ENCODE assay signal across 8 mouse cellular contexts in genomic region chr9:61370889-61371754, GRCm38 (mm10). TPM values are rescaled to one million over a fixed set of nuclear protein-coding genes. Genes with fewer than 3 reads are reported as not detected.
DNase-seq lines count a peak whose midpoint lies in the region; ATAC-seq and TF ChIP-seq lines count a peak whose summit lies in the region.

No protein-coding gene starts in this region.

- H3K9ac ChIP-seq in ES-E14 (ENCODE audit: insufficient read depth, low read depth, low read length, poor library complexity, severe bottlenecking), result peak overlapping the region; percentile 86
- peak overlapping the region; percentile 55 for H3K9ac ChIP-seq in forebrain, postnatal 0 days
- peak overlapping the region; percentile 70 for H3K9ac ChIP-seq in lung, embryonic 16.5 days (ENCODE audit: low read length)

- H3K9me3 ChIP-seq in ES-E14 (ENCODE audit: control insufficient read depth, insufficient read depth, low read depth, low read length), result no peaks in the 10 kb centered on the region
- H3K9me3 ChIP-seq in forebrain, postnatal 0 days (ENCODE audit: low read length), result no peaks in the 10 kb centered on the region
- H3K9me3 ChIP-seq in lung, embryonic 16.5 days (ENCODE audit: control insufficient read depth, low read length), result no peaks in the 10 kb centered on the region

- intact Hi-C loops in heart, postnatal 25 days (cut with DNase I), result loop anchor here (5.0 kb wide), 1 partner anchor 526 kb away; no protein-coding TSS in a partner anchor

- peak overlapping the region; percentile 99 for H3K4me2 ChIP-seq in forebrain, postnatal 0 days (ENCODE audit: low read depth)
- H3K4me2 ChIP-seq in lung, embryonic 16.5 days (ENCODE audit: low read depth, low read length), result peak overlapping the region; percentile 90

- peaks cover 5% of the 10 kb centered on the region for H3K36me3 ChIP-seq in ES-E14 (ENCODE audit: control insufficient read depth, insufficient read depth, low read length, poor library complexity, severe bottlenecking)
- H3K36me3 ChIP-seq in forebrain, postnatal 0 days (ENCODE audit: insufficient read depth), result no peaks in the 10 kb centered on the region
- no peaks in the 10 kb centered on the region for H3K36me3 ChIP-seq in lung, embryonic 16.5 days (ENCODE audit: control insufficient read depth, insufficient read depth, low read length)

- 1% methylated on average over 66 of the region's 66 CpGs for WGBS in forebrain, postnatal 0 days
- under 1% methylated on average over 66 of the region's 66 CpGs for WGBS in lung, embryonic 16.5 days

- H3K27ac ChIP-seq in ES-E14 (ENCODE audit: insufficient read depth, low read depth, low read length, poor library complexity, severe bottlenecking), result peak overlapping the region; percentile 31; the same call in 1 of the 2 replicates
- peak overlapping the region; percentile 93 for H3K27ac ChIP-seq in forebrain, postnatal 0 days (ENCODE audit: low read depth, low read length)
- H3K27ac ChIP-seq in lung, embryonic 16.5 days (ENCODE audit: low read length), result peak overlapping the region; percentile 96

- H3K27me3 ChIP-seq in forebrain, postnatal 0 days (ENCODE audit: insufficient read depth, low read length), result peaks cover 14% of the 10 kb centered on the region
- peaks cover 5% of the 10 kb centered on the region for H3K27me3 ChIP-seq in lung, embryonic 16.5 days (ENCODE audit: control insufficient read depth, insufficient read depth, low read depth, low read length)

- peaks cover 11 to 34% of the 10 kb centered on the region in 2 experiments for H3K4me1 ChIP-seq in ES-E14 (ENCODE audit: control insufficient read depth in 2 of 2, insufficient read depth in 2 of 2, low read length in 2 of 2, poor library complexity in 1 of 2)
- peaks cover 8% of the 10 kb centered on the region for H3K4me1 ChIP-seq in forebrain, postnatal 0 days (ENCODE audit: insufficient read depth)
- peaks cover 51% of the 10 kb centered on the region for H3K4me1 ChIP-seq in lung, embryonic 16.5 days (replicated peaks; ENCODE audit: control insufficient read depth, insufficient read depth, low read length)

- in situ Hi-C loops in ES-E14 (cut with MboI; ENCODE audit: low sequenced_read_pairs in 2 of 2, unreplicated experiment in 2 of 2), result no loop called here

- no peak for DNase-seq in ES-E14 (ENCODE audit: low read depth, low spot score)
- DNase-seq in cerebellum, adult 11-12 months, result peak; percentile 88
- DNase-seq in forebrain, postnatal 0 days, result peak; percentile 70
- DNase-seq in heart, postnatal 25 days (ENCODE audit: low spot score), result peak; percentile 59
- peak; percentile 72 for DNase-seq in layer of hippocampus, adult 8-10 months (ENCODE audit: low spot score in 2 of 2)
- peak; percentile 52 for DNase-seq in ovary, postnatal 10 days (ENCODE audit: low spot score)
- peak; percentile 51 to 52 for DNase-seq in thymus, postnatal 10 days (ENCODE audit: low spot score in 2 of 2)

- H3K4me3 ChIP-seq in ES-E14 (ENCODE audit: insufficient read depth in 1 of 2, low read depth in 1 of 2, low read length in 2 of 2, poor library complexity in 1 of 2, severe bottlenecking in 1 of 2), result peak overlapping the region; percentile 72 to 78
- peak overlapping the region; percentile 83 for H3K4me3 ChIP-seq in forebrain, postnatal 0 days (ENCODE audit: low read depth, low read length)
- H3K4me3 ChIP-seq in lung, embryonic 16.5 days (ENCODE audit: low read length), result peak overlapping the region; percentile 56

- no peak for TF ChIP-seq CTCF in forebrain, postnatal 0 days (IDR thresholded peaks at IDR 0.05; ENCODE audit: low read depth)

- ATAC-seq in forebrain, postnatal 0 days, result peak; percentile 38
- ATAC-seq in lung, embryonic 16.5 days (ENCODE audit: low read depth), result peak; percentile 0; the same call in 1 of the 2 replicates

TF ChIP-seq in ES-E14, 5 proteins besides CTCF, POLR2A, EP300 and RAD21:
- TF ChIP-seq ZNF384 (IDR thresholded peaks at IDR 0.05; ENCODE audit: low read depth, low read length) (no peak), HCFC1 (IDR thresholded peaks at IDR 0.05; ENCODE audit: borderline replicate concordance, insufficient read depth, low read length) (no peak), MAFK (IDR thresholded peaks at IDR 0.05; ENCODE audit: insufficient read depth, low read depth, low read length) (no peak), CHD2 (IDR thresholded peaks at IDR 0.05; ENCODE audit: low read depth, low read length) (no peak), ZC3H11A (IDR thresholded peaks at IDR 0.05; ENCODE audit: borderline replicate concordance, low read depth, low read length) (no peak)

RNA-seq across cellular contexts. Expression of gene Tle3, which starts 1.0 kb away (rescaled TPM):
- total RNA-seq in ES-E14 (2012; rRNA removed), result 51.0 and 57.0 TPM in 2 replicates
- total RNA-seq in forebrain, postnatal 0 days (2014; rRNA removed), result 63.3 and 66.3 TPM in 2 replicates
- 16.3 and 21.1 TPM in 2 replicates for polyA plus RNA-seq in forebrain, postnatal 0 days (2015; fragmentation: Nextera tagmentation; extraction: Ambion mirVana)
- total RNA-seq in heart, postnatal 25 days (2021), result 10 to 100 TPM; 15.5 to 17.4 TPM
- total RNA-seq in layer of hippocampus, adult 8-10 months (2022), result 10 to 100 TPM; 47.8 to 62.3 (median 56.9) TPM
- polyA plus RNA-seq in lung, embryonic 16.5 days (2015; fragmentation: Nextera tagmentation; extraction: Ambion mirVana), result 23.3 and 23.4 TPM in 2 replicates

Comparison
In these comparisons a context has a peak if more than half of its experiments do, and no peak if none do; other contexts are left out.
1. H3K27ac ChIP-seq: peak in every context shown above with its lines; median percentile 96 in lung, embryonic 16.5 days; 93 in forebrain, postnatal 0 days; 31 in ES-E14.